Mouse (Mus musculus): ENCODE measurements around the gene Wrap73. TPM values are rescaled to one million over a fixed set of nuclear protein-coding genes. Genes with fewer than 3 reads are reported as not detected.
A peak's percentile ranks its signal among the peaks of the same experiment; 100 is the strongest.

The Wrap73 gene
- polyA plus RNA-seq, 1 experiment from 2014 or later = 46.3 TPM

DNA sequence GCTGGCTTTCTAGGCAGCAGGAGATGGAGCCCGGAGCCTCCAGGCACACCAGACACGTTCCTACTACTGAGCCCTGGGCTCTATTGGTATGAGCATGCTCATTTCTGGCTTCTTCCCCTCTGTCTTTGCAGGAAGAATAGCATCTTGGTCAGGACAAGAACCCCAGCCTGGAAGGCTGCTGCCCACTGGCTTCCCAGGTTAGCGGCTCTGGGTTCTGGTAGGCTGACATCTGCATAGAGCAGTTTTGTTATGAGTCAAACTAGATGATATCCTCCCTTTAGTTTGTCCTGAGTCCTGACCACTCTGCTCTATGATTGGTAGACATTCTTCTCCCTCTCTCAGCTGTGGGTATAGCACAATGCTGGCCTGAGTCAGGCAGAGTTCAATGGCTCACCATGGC is 14.9 kb upstream of the Wrap73 start:
- H3K4me3 ChIP-seq (ENCODE audit: low read depth, low read length) = no peak overlapping the region
- H3K9me3 ChIP-seq (ENCODE audit: control insufficient read depth, low read length) = no peaks in the 10 kb centered on the region
- WGBS = 80% methylated on average over 3 of the region's 3 CpGs

DNA sequence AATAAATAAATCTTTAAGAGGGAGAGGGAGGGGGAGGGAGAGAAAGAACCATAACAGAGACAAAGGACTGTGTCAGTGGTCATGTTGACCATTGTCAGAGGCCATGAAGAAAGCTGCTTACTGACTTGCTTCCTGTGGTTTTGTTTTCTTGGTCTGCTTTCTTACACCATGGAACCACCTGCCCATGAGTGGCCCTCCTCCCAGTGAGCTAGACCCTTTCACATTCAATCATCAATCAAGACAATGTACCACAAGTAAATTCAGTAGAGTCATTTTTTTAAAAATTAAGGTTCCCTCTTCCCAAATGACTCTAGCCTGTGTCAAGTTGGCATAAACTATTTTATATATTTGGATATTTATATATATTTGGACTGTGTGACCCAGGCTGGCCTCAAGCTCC is 12.2 kb upstream of the Wrap73 start:
- H3K27ac ChIP-seq (ENCODE audit: low read depth, low read length) = no peak overlapping the region
- no peak for ATAC-seq (ENCODE audit: low FRiP score)
- H3K36me3 ChIP-seq (ENCODE audit: control insufficient read depth, insufficient read depth, low read length) = no peaks in the 10 kb centered on the region
- no peak overlapping the region for H3K4me3 ChIP-seq (ENCODE audit: low read depth, low read length)
- H3K9me3 ChIP-seq (ENCODE audit: control insufficient read depth, low read length) = no peaks in the 10 kb centered on the region
- no peak overlapping the region for H3K9ac ChIP-seq (ENCODE audit: low read length)
- no peaks in the 10 kb centered on the region for H3K27me3 ChIP-seq (ENCODE audit: control insufficient read depth, insufficient read depth, low read length)
- H3K4me1 ChIP-seq (ENCODE audit: control insufficient read depth, insufficient read depth, low read length) = no peaks in the 10 kb centered on the region
- no peak for DNase-seq (ENCODE audit: low spot score, missing footprints)
- H3K4me2 ChIP-seq = no peak overlapping the region

More for the DNA sequence above, 14.9 kb upstream of the Wrap73 start:
- no peak overlapping the region for H3K9ac ChIP-seq (ENCODE audit: low read length)
- DNase-seq (ENCODE audit: low spot score, missing footprints) = no peak
- no peak for ATAC-seq (ENCODE audit: low FRiP score)
- no peaks in the 10 kb centered on the region for H3K4me1 ChIP-seq (ENCODE audit: control insufficient read depth, insufficient read depth, low read length)
- H3K4me2 ChIP-seq = no peak overlapping the region
- H3K36me3 ChIP-seq (ENCODE audit: control insufficient read depth, insufficient read depth, low read length) = no peaks in the 10 kb centered on the region
- H3K27ac ChIP-seq (ENCODE audit: low read depth, low read length) = no peak overlapping the region
- 0 out of 2 replicates have a peak, but pooled peaks cover 3% of the 10 kb centered on the region for H3K27me3 ChIP-seq (ENCODE audit: control insufficient read depth, insufficient read depth, low read length)

DNA sequence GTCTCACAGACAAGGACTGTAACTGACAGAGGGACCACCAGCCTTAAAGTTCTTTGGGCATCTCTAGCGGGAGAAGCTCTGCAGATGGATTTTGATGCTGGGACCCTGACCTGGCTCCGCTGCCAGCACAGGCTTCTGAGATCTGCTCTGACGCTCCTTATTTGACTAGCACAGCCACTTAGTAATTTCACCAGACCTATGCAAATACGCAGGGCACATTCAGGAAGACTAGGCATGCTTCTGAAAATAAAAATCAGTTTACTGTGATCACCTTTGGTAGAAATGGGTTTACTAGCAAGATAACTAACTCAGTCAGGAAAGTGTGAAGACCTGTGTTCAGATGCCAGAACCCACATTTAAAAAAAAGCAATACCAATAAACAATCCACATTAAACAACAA is 10.3 kb upstream of the Wrap73 start:
- H3K4me2 ChIP-seq = no peak overlapping the region
- H3K36me3 ChIP-seq (ENCODE audit: control insufficient read depth, insufficient read depth, low read length) = no peaks in the 10 kb centered on the region
- no peak overlapping the region for H3K4me3 ChIP-seq (ENCODE audit: low read depth, low read length)
- no peaks in the 10 kb centered on the region for H3K27me3 ChIP-seq (ENCODE audit: control insufficient read depth, insufficient read depth, low read length)
- ATAC-seq (ENCODE audit: low FRiP score) = no peak
- H3K4me1 ChIP-seq (ENCODE audit: control insufficient read depth, insufficient read depth, low read length) = no peaks in the 10 kb centered on the region
- H3K27ac ChIP-seq (ENCODE audit: low read depth, low read length) = no peak overlapping the region
- H3K9me3 ChIP-seq (ENCODE audit: control insufficient read depth, low read length) = no peaks in the 10 kb centered on the region
- 75% methylated on average over 4 of the region's 4 CpGs for WGBS
- DNase-seq (ENCODE audit: low spot score, missing footprints) = no peak
- no peak overlapping the region for H3K9ac ChIP-seq (ENCODE audit: low read length)

DNA sequence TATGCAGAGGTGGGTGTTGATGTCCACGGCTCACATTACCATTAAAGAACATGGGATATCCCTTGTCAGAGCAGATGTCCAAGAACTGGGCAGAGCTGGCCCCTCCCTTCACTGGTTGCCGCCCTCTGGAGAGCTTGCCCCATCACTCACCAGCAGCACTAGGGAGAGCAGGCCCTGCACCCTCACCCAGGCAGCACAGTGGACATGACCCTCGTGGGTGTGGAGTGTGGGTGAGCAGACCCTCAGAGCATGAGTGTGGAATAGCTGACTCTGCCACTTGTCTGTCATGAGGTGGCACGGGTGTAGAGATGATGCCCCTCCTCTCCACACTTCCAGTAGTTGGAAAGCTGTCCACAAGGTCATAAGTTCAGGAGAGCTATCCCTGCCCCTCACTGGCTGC is 7.4 kb upstream of the Wrap73 start:
- Histone ChIP-seq H3K9me3 (ENCODE audit: control insufficient read depth, low read length) (no peaks in the 10 kb centered on the region), H3K4me3 (ENCODE audit: low read depth, low read length) (no peak overlapping the region), H3K27me3 (ENCODE audit: control insufficient read depth, insufficient read depth, low read length) (peaks cover 28% of the 10 kb centered on the region), H3K4me2 (no peak overlapping the region), H3K4me1 (ENCODE audit: control insufficient read depth, insufficient read depth, low read length) (peaks cover 5% of the 10 kb centered on the region), H3K9ac (ENCODE audit: low read length) (no peak overlapping the region), H3K36me3 (ENCODE audit: control insufficient read depth, insufficient read depth, low read length) (no peaks in the 10 kb centered on the region), H3K27ac (ENCODE audit: low read depth, low read length) (no peak overlapping the region)
- WGBS = 76% methylated on average over 4 of the region's 4 CpGs
- DNase-seq (ENCODE audit: low spot score, missing footprints) = no peak
- no peak for ATAC-seq (ENCODE audit: low FRiP score)

DNA sequence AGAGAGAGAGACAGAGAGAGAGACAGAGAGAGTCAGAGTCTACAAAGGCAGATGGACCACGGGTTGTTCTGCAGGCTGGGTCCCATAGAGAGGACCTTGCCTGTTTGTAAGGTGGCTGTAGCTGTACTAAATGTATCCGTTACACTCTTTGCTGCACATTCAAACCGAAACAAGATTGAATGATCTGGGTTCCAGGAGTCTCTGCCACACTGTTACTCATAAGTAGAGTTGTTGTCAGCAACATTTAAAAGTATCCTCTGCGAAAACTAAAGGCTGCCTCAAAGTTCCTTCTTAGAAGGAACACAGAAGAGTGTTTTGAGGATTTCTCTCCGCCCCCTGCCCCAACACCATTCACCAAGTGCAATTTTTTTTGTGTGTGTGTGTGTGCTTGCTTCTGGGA is 5.0 kb upstream of the Wrap73 start:
- H3K27me3 ChIP-seq (ENCODE audit: control insufficient read depth, insufficient read depth, low read length) = peaks cover 49% of the 10 kb centered on the region

DNA sequence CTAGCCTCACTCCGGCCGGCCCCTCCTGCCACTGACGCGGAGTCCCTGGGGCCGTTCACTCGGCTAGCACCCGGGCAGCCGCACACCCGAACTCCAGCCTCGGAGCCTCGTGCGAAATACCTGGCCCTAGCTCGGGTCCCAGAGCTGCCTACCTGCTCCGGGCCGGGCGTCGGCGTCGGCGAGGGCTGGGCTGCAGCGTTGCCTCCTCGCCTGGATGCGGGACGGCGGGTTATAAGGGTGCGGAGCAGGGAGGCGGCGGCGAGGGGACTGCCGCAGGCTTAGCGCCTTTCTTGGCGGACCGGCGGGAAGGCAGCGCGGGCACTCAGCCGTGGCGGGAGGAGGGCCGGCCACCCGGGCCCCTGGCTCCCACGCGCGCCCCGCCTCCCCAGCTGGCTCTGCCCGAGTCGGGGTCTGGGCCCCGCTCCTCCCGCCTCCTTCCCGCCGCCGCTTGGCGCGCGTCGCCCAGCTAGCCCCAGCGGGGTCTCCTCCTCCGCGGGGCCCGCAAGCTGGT is 2.4 kb upstream of the Wrap73 start:
- H3K27ac ChIP-seq (ENCODE audit: low read depth, low read length) = no peak overlapping the region
- peaks cover 49% of the 10 kb centered on the region for H3K27me3 ChIP-seq (ENCODE audit: control insufficient read depth, insufficient read depth, low read length)

More for the DNA sequence above, 5.0 kb upstream of the Wrap73 start:
- Histone ChIP-seq H3K9ac (ENCODE audit: low read length) (no peak overlapping the region), H3K4me3 (ENCODE audit: low read depth, low read length) (no peak overlapping the region), H3K4me1 (ENCODE audit: control insufficient read depth, insufficient read depth, low read length) (peaks cover 15% of the 10 kb centered on the region), H3K9me3 (ENCODE audit: control insufficient read depth, low read length) (no peaks in the 10 kb centered on the region), H3K36me3 (ENCODE audit: control insufficient read depth, insufficient read depth, low read length) (no peaks in the 10 kb centered on the region), H3K27ac (ENCODE audit: low read depth, low read length) (no peak overlapping the region), H3K4me2 (no peak overlapping the region)
- WGBS = 62% methylated on average over 5 of the region's 5 CpGs
- ATAC-seq (ENCODE audit: low FRiP score) (no peak), DNase-seq (ENCODE audit: low spot score, missing footprints) (no peak)

DNA sequence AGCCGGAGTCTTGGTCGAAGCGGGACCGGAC is 2.2 kb upstream of the Wrap73 start, which contains the start of gene Trp73:
TSS of gene Trp73 (minus strand) at position 27 of the 31 bp plus-strand sequence.
- H3K4me3 ChIP-seq (ENCODE audit: low read depth, low read length) = peak within 1 kb of the TSS; percentile 43
- H3K36me3 ChIP-seq (ENCODE audit: control insufficient read depth, insufficient read depth, low read length) = no peaks in the 10 kb centered on the region
- peaks cover 22% of the 10 kb centered on the region for H3K4me1 ChIP-seq (ENCODE audit: control insufficient read depth, insufficient read depth, low read length)
- no CpG with 5 or more reads among the region's 4 CpGs for WGBS
- H3K27ac ChIP-seq (ENCODE audit: low read depth, low read length) = no peak within 1 kb of the TSS
- ATAC-seq (ENCODE audit: low FRiP score) (no peak), DNase-seq (ENCODE audit: low spot score, missing footprints) (no peak)
- H3K4me2 ChIP-seq = peak within 1 kb of the TSS; percentile 89
- H3K9ac ChIP-seq (ENCODE audit: low read length) = peak within 1 kb of the TSS; percentile 56
- peaks cover 49% of the 10 kb centered on the region for H3K27me3 ChIP-seq (ENCODE audit: control insufficient read depth, insufficient read depth, low read length)
- H3K9me3 ChIP-seq (ENCODE audit: control insufficient read depth, low read length) = no peaks in the 10 kb centered on the region

More for the DNA sequence above, 2.4 kb upstream of the Wrap73 start:
- Histone ChIP-seq H3K4me2 (peak overlapping the region; percentile 89), H3K4me1 (ENCODE audit: control insufficient read depth, insufficient read depth, low read length) (peaks cover 22% of the 10 kb centered on the region), H3K9ac (ENCODE audit: low read length) (peak overlapping the region; percentile 56), H3K36me3 (ENCODE audit: control insufficient read depth, insufficient read depth, low read length) (no peaks in the 10 kb centered on the region), H3K9me3 (ENCODE audit: control insufficient read depth, low read length) (no peaks in the 10 kb centered on the region), H3K4me3 (ENCODE audit: low read depth, low read length) (peak overlapping the region; percentile 43)
- ATAC-seq (ENCODE audit: low FRiP score) (peak; percentile 23; the same call in 1 of the 2 replicates), DNase-seq (ENCODE audit: low spot score, missing footprints) (peak; percentile 96)
- WGBS = 1% methylated on average over 57 of the region's 59 CpGs

DNA sequence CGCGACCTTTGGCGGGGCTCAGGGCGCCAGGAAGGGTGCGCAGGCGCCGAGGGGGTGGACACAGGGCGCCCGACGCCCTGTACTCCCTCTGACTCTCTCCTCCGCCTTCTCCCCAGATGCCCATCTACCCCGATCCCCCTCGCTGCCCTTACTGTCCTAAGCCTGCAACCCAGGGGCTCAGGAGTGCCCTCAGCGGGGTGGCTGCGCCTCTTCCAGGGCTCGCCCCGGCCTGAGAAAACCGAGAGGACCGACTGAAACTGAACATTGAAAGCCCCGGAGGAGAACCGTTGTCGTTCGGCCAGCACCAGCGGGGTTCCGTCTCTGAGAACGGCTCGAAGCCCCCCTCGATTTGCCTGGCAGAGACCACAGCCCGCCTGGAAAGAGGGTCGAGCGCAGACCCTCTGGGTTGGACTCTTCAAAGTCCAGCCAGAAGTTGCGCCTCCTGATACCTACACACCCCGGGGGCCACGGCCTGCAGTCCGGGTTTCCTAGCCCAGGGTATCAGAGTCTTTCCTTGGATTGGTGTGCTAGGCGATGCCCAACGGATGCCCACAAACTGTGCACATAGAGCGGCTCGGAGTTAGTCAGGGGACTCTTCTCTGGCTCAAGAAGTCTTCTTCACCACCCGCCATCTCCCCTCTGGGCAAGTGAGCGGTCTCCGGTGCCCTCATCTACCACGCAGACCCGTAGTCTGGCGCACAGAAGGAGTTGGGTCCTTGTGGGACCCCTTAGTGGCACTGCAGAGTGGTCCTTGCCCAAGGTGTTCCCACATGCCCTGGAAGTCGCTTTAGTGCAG is 1.8 kb upstream of the Wrap73 start:
- Histone ChIP-seq H3K4me3 (ENCODE audit: low read depth, low read length) (peak overlapping the region; percentile 43), H3K27me3 (ENCODE audit: control insufficient read depth, insufficient read depth, low read length) (peaks cover 49% of the 10 kb centered on the region), H3K4me1 (ENCODE audit: control insufficient read depth, insufficient read depth, low read length) (peaks cover 22% of the 10 kb centered on the region), H3K4me2 (peak overlapping the region; percentile 89), H3K9ac (ENCODE audit: low read length) (peak overlapping the region; percentile 56), H3K9me3 (ENCODE audit: control insufficient read depth, low read length) (no peaks in the 10 kb centered on the region), H3K27ac (ENCODE audit: low read depth, low read length) (no peak overlapping the region), H3K36me3 (ENCODE audit: control insufficient read depth, insufficient read depth, low read length) (no peaks in the 10 kb centered on the region)
- ATAC-seq (ENCODE audit: low FRiP score) = no peak
- under 1% methylated on average over 41 of the region's 46 CpGs for WGBS
- DNase-seq (ENCODE audit: low spot score, missing footprints) = peak; percentile 97

DNA sequence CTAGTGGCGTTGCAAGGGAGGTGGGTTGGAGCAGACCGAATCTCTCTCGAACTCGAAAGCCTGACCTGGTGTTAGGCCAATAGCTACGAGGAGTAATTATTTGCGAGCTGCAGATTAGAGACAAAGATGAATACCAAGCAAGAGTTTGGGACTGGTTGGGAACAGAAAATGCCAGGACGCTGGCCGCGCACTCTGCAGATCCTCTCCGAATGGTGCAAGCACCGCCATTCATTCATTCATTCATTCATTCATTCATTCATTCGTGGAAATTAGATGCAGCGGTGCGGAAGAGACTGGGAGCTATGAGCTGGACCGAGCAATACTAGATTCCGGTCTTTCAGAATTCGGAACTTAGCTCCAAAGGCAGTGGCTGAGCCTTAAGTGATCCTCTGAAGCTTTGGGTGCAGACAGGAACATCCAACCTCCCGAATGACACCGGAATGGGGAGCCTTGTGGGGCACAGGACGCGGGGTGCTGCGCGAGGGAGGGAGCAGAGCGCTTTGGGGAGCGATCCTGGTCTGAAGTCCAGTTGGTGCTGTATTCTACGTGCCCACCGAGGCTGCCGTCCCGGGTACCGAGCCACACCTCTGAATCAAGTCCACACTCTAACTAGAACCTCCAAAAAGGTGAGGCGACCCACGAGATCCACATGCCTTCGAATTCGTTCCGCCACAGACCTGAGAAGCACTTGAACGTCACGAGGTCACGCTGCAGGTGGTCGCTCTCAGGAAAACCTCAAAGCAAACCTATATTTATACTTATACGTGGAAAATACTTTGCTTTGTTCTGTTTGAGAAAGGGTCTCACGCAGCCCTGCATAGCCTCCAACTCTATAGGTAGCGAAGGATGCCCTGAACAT is 934 bp upstream of the Wrap73 start:
- Histone ChIP-seq H3K36me3 (ENCODE audit: control insufficient read depth, insufficient read depth, low read length) (no peaks in the 10 kb centered on the region), H3K27ac (ENCODE audit: low read depth, low read length) (no peak overlapping the region), H3K4me2 (peak overlapping the region; percentile 20; the same call in 1 of the 2 replicates), H3K4me3 (ENCODE audit: low read depth, low read length) (peak overlapping the region; percentile 43; the same call in 1 of the 2 replicates), H3K27me3 (ENCODE audit: control insufficient read depth, insufficient read depth, low read length) (peaks cover 49% of the 10 kb centered on the region), H3K9ac (ENCODE audit: low read length) (no peak overlapping the region), H3K9me3 (ENCODE audit: control insufficient read depth, low read length) (no peaks in the 10 kb centered on the region), H3K4me1 (ENCODE audit: control insufficient read depth, insufficient read depth, low read length) (peaks cover 22% of the 10 kb centered on the region)
- DNase-seq (ENCODE audit: low spot score, missing footprints) (no peak), ATAC-seq (ENCODE audit: low FRiP score) (no peak)
- WGBS = 3% methylated on average over 42 of the region's 42 CpGs
